Comparison of ENCODE assay signal across 9 mouse cellular contexts in the genomic region with DNA sequence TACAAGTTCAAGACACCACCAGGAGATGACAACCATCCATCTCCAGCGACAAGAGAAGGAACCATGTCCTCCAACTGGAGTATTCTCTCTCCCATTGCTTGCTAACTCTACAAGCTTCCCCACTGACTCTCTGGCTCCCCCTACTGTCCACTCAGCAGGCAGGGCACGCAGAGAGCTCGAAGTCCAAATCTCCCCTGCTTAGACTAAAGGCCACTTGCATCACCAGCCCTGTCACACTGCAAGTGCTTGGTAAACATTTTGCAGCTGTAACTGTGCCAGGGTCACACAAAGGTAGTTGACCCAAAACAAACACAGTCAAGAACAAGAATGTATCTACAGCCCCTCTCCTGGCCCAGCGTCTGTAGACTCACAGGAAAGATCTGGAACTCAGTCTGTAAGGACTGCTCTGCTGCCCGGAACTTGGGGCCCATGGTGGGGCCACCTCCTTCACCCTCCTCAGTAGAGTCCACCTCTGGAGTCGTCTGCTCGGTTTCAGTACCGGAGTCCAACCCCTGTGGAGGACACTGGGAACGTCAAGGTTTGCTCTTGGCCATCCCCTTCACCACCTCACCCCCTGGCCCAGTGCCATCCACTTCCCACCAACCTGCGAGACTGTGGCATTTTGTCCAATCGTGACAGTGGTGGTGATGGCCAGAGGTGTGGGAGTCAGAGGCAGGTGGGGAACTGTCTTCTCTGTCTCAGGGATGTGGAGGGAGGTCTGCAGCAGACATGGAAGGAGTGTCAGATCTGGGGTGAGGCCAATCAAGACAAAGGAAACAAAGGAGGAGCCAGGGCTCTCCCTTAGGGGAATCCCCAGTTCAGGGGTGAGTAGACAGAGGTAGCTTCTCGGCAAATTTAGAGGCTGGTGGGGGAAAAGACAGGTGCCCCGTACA. TPM values are rescaled to one million over a fixed set of nuclear protein-coding genes. Genes with fewer than 3 reads are reported as not detected.
DNase-seq lines count a peak whose midpoint lies in the region; ATAC-seq lines count a peak whose summit lies in the region.
"Had no signal": no experiment of that assay in that cellular context is flagged by ENCODE, and none has a peak within 500 bp of the region (broad histone marks: within the 10 kb centered on the region; RNA-seq: fewer than 3 reads in every experiment).

No protein-coding gene starts in this region.

- H3K4me3 ChIP-seq in stomach, embryonic 15.5 days (replicated peaks) = no peak overlapping the region
- H3K4me3 ChIP-seq: megakaryocyte, embryonic 14.5 days had no signal

- no peaks in the 10 kb centered on the region for H3K9me3 ChIP-seq in stomach, embryonic 15.5 days
- H3K9me3 ChIP-seq: megakaryocyte, embryonic 14.5 days had no signal

- H3K36me3 ChIP-seq in stomach, embryonic 15.5 days = no peaks in the 10 kb centered on the region

- no peak overlapping the region for H3K4me2 ChIP-seq in stomach, embryonic 15.5 days

- H3K27ac ChIP-seq in stomach, embryonic 15.5 days = no peak overlapping the region

- no peaks in the 10 kb centered on the region for H3K4me1 ChIP-seq in stomach, embryonic 15.5 days

- WGBS in large intestine, adult 2 months = 47% methylated on average over 13 of the region's 13 CpGs
- WGBS in stomach, embryonic 15.5 days = 65% methylated on average over 13 of the region's 13 CpGs

- peak; percentile 39 to 57 for DNase-seq in frontal cortex, postnatal 36 days (ENCODE audit: low spot score in 2 of 2)
- no peak for DNase-seq in frontal cortex, postnatal 10 days (ENCODE audit: low spot score in 2 of 2)
- peak; percentile 62 for DNase-seq in CD4-positive helper T cell, adult 2 months (ENCODE audit: low read depth, low spot score)
- peak; percentile 83 for DNase-seq in brain, adult 2 months (ENCODE audit: low read depth, low spot score)
- peak; percentile 78 for DNase-seq in gastrocnemius, adult 18-20 months (ENCODE audit: low spot score)
- DNase-seq in large intestine, adult 2 months (ENCODE audit: low read depth, low spot score) = peak; percentile 10
- peak; percentile 84 for DNase-seq in lung, postnatal 10 days

- peak; percentile 58; the same call in 1 of the 2 replicates for ATAC-seq in stomach, embryonic 15.5 days (ENCODE audit: insufficient read depth, low FRiP score, low read depth)

- no peaks in the 10 kb centered on the region for H3K27me3 ChIP-seq in stomach, embryonic 15.5 days (replicated peaks)

- H3K9ac ChIP-seq in stomach, embryonic 15.5 days = no peak overlapping the region

RNA-seq across cellular contexts. Expression of a gene that starts 10.4 kb away (rescaled TPM):
- total RNA-seq in gastrocnemius, adult 18-20 months (2021) = 10 to 100 TPM; 14.4 to 15.4 TPM
- 3.9 and 4.5 TPM in 2 replicates for polyA plus RNA-seq in large intestine, adult 2 months (2012; rRNA removed)
- 3.2 and 3.5 TPM in 2 replicates for polyA plus RNA-seq in stomach, embryonic 15.5 days (2015; fragmentation: Nextera tagmentation; extraction: Ambion mirVana)

RNA-seq across cellular contexts. Expression of a gene that starts 13.8 kb away (rescaled TPM):
- 1 to 10 TPM in 1 of 2 experiments, under 1 TPM in 1; 0.48 to 1.7 TPM for total RNA-seq in gastrocnemius, adult 18-20 months (2021)
- polyA plus RNA-seq in large intestine, adult 2 months (2012; rRNA removed) = not detected in 2 replicates
- polyA plus RNA-seq in stomach, embryonic 15.5 days (2015; fragmentation: Nextera tagmentation; extraction: Ambion mirVana) = not detected in 2 replicates

RNA-seq across cellular contexts. Expression of a gene that starts 58.4 kb away (rescaled TPM):
- under 1 TPM in 1 of 2 experiments, not detected in 1; 0.11 TPM for total RNA-seq in gastrocnemius, adult 18-20 months (2021)
- polyA plus RNA-seq in large intestine, adult 2 months (2012; rRNA removed) = 1.2 and 1.4 TPM in 2 replicates
- polyA plus RNA-seq in stomach, embryonic 15.5 days (2015; fragmentation: Nextera tagmentation; extraction: Ambion mirVana) = 6.7 and 7.5 TPM in 2 replicates

Comparison
In these comparisons a context has a peak if more than half of its experiments do, and no peak if none do; other contexts are left out.
1. DNase-seq: peak in frontal cortex, postnatal 36 days (2 of 2), CD4-positive helper T cell, adult 2 months (single experiment), brain, adult 2 months (single experiment), gastrocnemius, adult 18-20 months (single experiment), large intestine, adult 2 months (single experiment) and lung, postnatal 10 days (single experiment); none in frontal cortex, postnatal 10 days (0 of 2).